Mouse (Mus musculus) CH12.LX (cell line): Measurements from ENCODE around the gene Gpx8. TPM values are rescaled to one million over a fixed set of nuclear protein-coding genes. Genes with fewer than 3 reads are reported as not detected.
A peak's percentile ranks its signal among the peaks of the same experiment; 100 is the strongest.

ENCODE experiments used
- DNase-seq: peaks from one replicate; pipeline ENCODE4 v3.0.0-alpha.2; 2013; ENCODE audit errors: extremely low read depth
- H3K27ac ChIP-seq: 2 replicates; pipeline ENCODE4 v1.5.1; 2012; ENCODE audit warnings: low read depth, mild to moderate bottlenecking, control low read depth, moderate library complexity; ENCODE audit not compliant: insufficient read depth
- H3K27me3 ChIP-seq: replicated peaks from 2 replicates; pipeline ENCODE3; 2012; ENCODE audit warnings: inconsistent platforms
- H3K36me3 ChIP-seq, 2 experiments: replicated peaks in 1 of 2; 2 replicates each; pipeline versions ENCODE3 to v1.6.1; 2012; ENCODE audit warnings: inconsistent platforms in 1 of 2, low read length in 1 of 2, mild to moderate bottlenecking in 1 of 2, mixed read lengths in 1 of 2, moderate library complexity in 1 of 2; ENCODE audit not compliant: control insufficient read depth in 1 of 2, insufficient read depth in 1 of 2
- H3K4me1 ChIP-seq, 2 experiments: 2 replicates each; pipeline ENCODE4 v1.6.1; 2012; ENCODE audit warnings: inconsistent platforms in 1 of 2, moderate library complexity in 1 of 2; ENCODE audit not compliant: insufficient read depth in 2 of 2, control insufficient read depth in 1 of 2
- H3K4me2 ChIP-seq: 2 replicates; pipeline ENCODE4 v1.6.1; 2012; ENCODE audit warnings: low read depth, mild to moderate bottlenecking, control low read depth; ENCODE audit not compliant: poor library complexity, insufficient read depth, severe bottlenecking
- H3K4me3 ChIP-seq, 3 experiments: fragments of 150-350 bp in 1 of 3; sonication (generic) in 1 of 3; replicated peaks in 1 of 3; 2 replicates each; pipeline versions ENCODE3 to v1.5.1; 2011 to 2012; ENCODE audit warnings: low read depth in 2 of 3, low read length in 2 of 3, mild to moderate bottlenecking in 2 of 3, moderate library complexity in 2 of 3, control low read depth in 1 of 3, improper control_type of control experiment in 1 of 3, inconsistent platforms in 1 of 3, mixed read lengths in 1 of 3; ENCODE audit not compliant: poor library complexity in 1 of 3
- H3K79me2 ChIP-seq: replicated peaks from 2 replicates; pipeline ENCODE4 v1.6.1; 2012; ENCODE audit warnings: mild to moderate bottlenecking, moderate library complexity; ENCODE audit not compliant: control insufficient read depth, poor library complexity, insufficient read depth, severe bottlenecking; ENCODE audit errors: extremely low read depth
- H3K9ac ChIP-seq: 2 replicates; pipeline ENCODE4 v1.6.1; 2012; ENCODE audit warnings: low read depth, mild to moderate bottlenecking, control low read depth, moderate library complexity; ENCODE audit not compliant: insufficient read depth
- H3K9me3 ChIP-seq: replicated peaks from 2 replicates; pipeline ENCODE3; 2012; ENCODE audit warnings: low read length, inconsistent platforms, mixed read lengths
- BHLHE40 ChIP-seq: IDR thresholded peaks from 2 replicates; pipeline ENCODE4 v1.6.1; 2011; ENCODE audit warnings: mild to moderate bottlenecking, low read depth, low read length, improper control_type of control experiment
- CHD1 ChIP-seq: IDR thresholded peaks from 2 replicates; pipeline ENCODE4 v1.6.1; 2012; ENCODE audit warnings: low read depth, low read length, improper control_type of control experiment, inconsistent platforms
- CTCF ChIP-seq, 2 experiments: IDR thresholded peaks in 1 of 2; conservative IDR thresholded peaks in 1 of 2; 2 replicates each; pipeline ENCODE4 v1.5.1; 2011 to 2012; ENCODE audit warnings: low read depth in 2 of 2, low read length in 2 of 2, improper control_type of control experiment in 1 of 2, inconsistent platforms in 1 of 2, mild to moderate bottlenecking in 1 of 2, moderate library complexity in 1 of 2
- ELF1 ChIP-seq: IDR thresholded peaks from 2 replicates; pipeline ENCODE4 v1.6.1; 2014; ENCODE audit warnings: low read depth, mild to moderate bottlenecking, inconsistent platforms, low read length, improper control_type of control experiment
- IRF4 ChIP-seq: IDR thresholded peaks from 2 replicates; pipeline ENCODE4 v1.6.1; 2014; ENCODE audit warnings: low read depth, mild to moderate bottlenecking, inconsistent platforms, low read length, improper control_type of control experiment
- JUND ChIP-seq: conservative IDR thresholded peaks from 2 replicates; pipeline ENCODE4 v1.6.1; 2011; ENCODE audit warnings: low read depth, low read length, improper control_type of control experiment
- KAT2A ChIP-seq: IDR thresholded peaks from 2 replicates; pipeline ENCODE4 v1.6.1; 2012; ENCODE audit warnings: low read length, improper control_type of control experiment, inconsistent platforms; ENCODE audit not compliant: insufficient replicate concordance
- MAFK ChIP-seq: IDR thresholded peaks from 2 replicates; pipeline ENCODE4 v1.6.1; 2011; ENCODE audit warnings: low read length, improper control_type of control experiment; ENCODE audit not compliant: insufficient replicate concordance
- MXI1 ChIP-seq: IDR thresholded peaks from 2 replicates; pipeline ENCODE4 v1.6.1; 2011; ENCODE audit warnings: mild to moderate bottlenecking, low read depth, low read length, improper control_type of control experiment
- NELFE ChIP-seq: IDR thresholded peaks from 2 replicates; pipeline ENCODE4 v1.6.1; 2011; ENCODE audit warnings: low read depth, low read length, improper control_type of control experiment
- NRF1 ChIP-seq: IDR thresholded peaks from 2 replicates; pipeline ENCODE4 v1.6.1; 2014; ENCODE audit warnings: low read depth, mild to moderate bottlenecking, inconsistent platforms, low read length, improper control_type of control experiment, moderate library complexity
- PAX5 ChIP-seq: IDR thresholded peaks from 2 replicates; pipeline ENCODE4 v1.6.1; 2012; ENCODE audit warnings: low read length, inconsistent platforms, mixed read lengths
- RAD21 ChIP-seq: IDR thresholded peaks from 2 replicates; pipeline ENCODE4 v1.6.1; 2011; ENCODE audit warnings: low read depth, mild to moderate bottlenecking, low read length, improper control_type of control experiment, moderate library complexity
- RCOR1 ChIP-seq: conservative IDR thresholded peaks from 2 replicates; pipeline ENCODE4 v1.6.1; 2012; ENCODE audit warnings: low read depth, mild to moderate bottlenecking, inconsistent platforms, low read length, improper control_type of control experiment
- SIN3A ChIP-seq: IDR thresholded peaks from 2 replicates; pipeline ENCODE4 v1.6.1; 2012; ENCODE audit warnings: low read length, improper control_type of control experiment, inconsistent platforms
- SMC3 ChIP-seq: IDR thresholded peaks from 2 replicates; pipeline ENCODE4 v1.6.1; 2011; ENCODE audit warnings: low read depth, low read length, improper control_type of control experiment
- TBP ChIP-seq: conservative IDR thresholded peaks from 2 replicates; pipeline ENCODE4 v1.6.1; 2011; ENCODE audit warnings: low read depth, low read length, improper control_type of control experiment
- TCF12 ChIP-seq: IDR thresholded peaks from 2 replicates; pipeline ENCODE4 v1.6.1; 2014; ENCODE audit warnings: low read depth, mild to moderate bottlenecking, inconsistent platforms, low read length, improper control_type of control experiment
- UBTF ChIP-seq: IDR thresholded peaks from 2 replicates; pipeline ENCODE4 v1.6.1; 2012; ENCODE audit warnings: low read depth, mild to moderate bottlenecking, inconsistent platforms, low read length, improper control_type of control experiment, moderate library complexity
- USF1 ChIP-seq: IDR thresholded peaks from 2 replicates; pipeline ENCODE4 v1.6.1; 2014; ENCODE audit warnings: low read depth, mild to moderate bottlenecking, inconsistent platforms, low read length, improper control_type of control experiment
- ZC3H11A ChIP-seq: IDR thresholded peaks from 2 replicates; pipeline ENCODE4 v1.6.1; 2012; ENCODE audit warnings: low read depth, mild to moderate bottlenecking, inconsistent platforms, low read length, improper control_type of control experiment
- ZNF384 ChIP-seq: IDR thresholded peaks from 2 replicates; pipeline ENCODE4 v1.6.1; 2012; ENCODE audit warnings: low read depth, low read length, improper control_type of control experiment, inconsistent platforms
- dilution Hi-C: fragments of 300-500 bp; cut with MboI; formaldehyde crosslinking; loops from 2 replicates; pipeline ENCODE4 v1.14.3; 2020; ENCODE audit warnings: low sequenced_read_pairs; ENCODE audit not compliant: extremely low pct_unique_long_range_greater_than_20kb, extremely low pct_ligation_motif_present
- in situ Hi-C: fragments of 300-500 bp; cut with MboI; formaldehyde crosslinking; loops from 3 replicates; pipeline ENCODE4 v1.14.3; 2019; ENCODE audit warnings: low sequenced_read_pairs, low pct_ligation_motif_present, low pct_unique_long_range_greater_than_20kb, mixed read lengths
- polyA plus RNA-seq: library from polyadenylated mRNA; unstranded; fragments of >175 nt; gene quantifications from 2 replicates; pipeline ENCODE4 v1.2.1, GENCODE M21; 2012; ENCODE audit warnings: low read depth; ENCODE audit not compliant: insufficient read length
- total RNA-seq, 2 experiments: library from RNA; depleted of rRNA; stranded (reverse); fragments of 300-350 nt in 1 of 2; fragments of >200 nt in 1 of 2; gene quantifications; 2 replicates each; pipeline ENCODE4 v1.2.3; 2012 to 2014

The Gpx8 gene
- total and polyA plus RNA-seq, 3 experiments: not detected

DNA sequence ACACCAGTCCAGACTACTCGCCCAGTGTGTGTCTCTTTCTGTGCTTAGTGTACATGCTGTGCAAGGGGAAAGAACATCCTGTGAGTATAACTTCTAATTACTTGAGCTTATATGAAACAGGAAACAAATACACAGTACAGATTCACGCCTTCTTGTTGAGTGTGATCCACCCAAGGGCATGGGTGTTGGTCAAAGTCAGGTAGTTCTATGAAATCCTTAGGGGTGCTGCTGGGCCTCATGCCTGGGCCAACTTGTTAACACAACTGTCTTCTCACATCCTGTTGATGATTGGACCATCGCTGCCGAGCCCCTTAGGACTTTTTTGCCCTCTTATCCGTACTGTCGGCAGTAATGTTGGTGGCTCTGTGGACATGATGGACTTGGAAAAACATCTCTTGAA is 15.5 kb upstream of the Gpx8 start:
- Histone ChIP-seq H3K9me3 (no peaks in the 10 kb centered on the region), H3K27ac (no peak overlapping the region), H3K9ac (no peak overlapping the region), H3K36me3 (no peaks in the 10 kb centered on the region), H3K79me2 (no peaks in the 10 kb centered on the region), H3K4me2 (no peak overlapping the region), H3K4me1 (peaks cover 0 to under 1% of the 10 kb centered on the region in 2 experiments; a peak in 1 of 4 replicates)
- in situ Hi-C loops: no loop called here
- DNase-seq: no peak
- dilution Hi-C loops: no loop called here
- no peak for TF ChIP-seq JUND
- no peak for TF ChIP-seq NELFE
- TF ChIP-seq USF1: no peak
- no peak for TF ChIP-seq UBTF
- TF ChIP-seq MAFK: no peak
- TF ChIP-seq ZNF384: no peak
- TF ChIP-seq PAX5: no peak
- TF ChIP-seq BHLHE40: no peak
- no peak for TF ChIP-seq CHD1
- no peak for TF ChIP-seq ZC3H11A
- no peak for TF ChIP-seq TBP
- TF ChIP-seq IRF4: no peak
- TF ChIP-seq MXI1: no peak
- TF ChIP-seq ELF1: no peak
- no peak for TF ChIP-seq NRF1
- TF ChIP-seq SIN3A: no peak
- TF ChIP-seq RAD21: no peak
- TF ChIP-seq CTCF (conservative IDR thresholded peaks at IDR 0.05 in 1 of 2, IDR thresholded peaks at IDR 0.05 in 1 of 2; ENCODE audit: low read depth in 2 of 2, low read length in 2 of 2): no peak
- TF ChIP-seq KAT2A: no peak
- TF ChIP-seq, all 38 proteins: peak for 0
- Histone ChIP-seq H3K27me3 (no peaks in the 10 kb centered on the region), H3K4me3 (no peak overlapping the region)

DNA sequence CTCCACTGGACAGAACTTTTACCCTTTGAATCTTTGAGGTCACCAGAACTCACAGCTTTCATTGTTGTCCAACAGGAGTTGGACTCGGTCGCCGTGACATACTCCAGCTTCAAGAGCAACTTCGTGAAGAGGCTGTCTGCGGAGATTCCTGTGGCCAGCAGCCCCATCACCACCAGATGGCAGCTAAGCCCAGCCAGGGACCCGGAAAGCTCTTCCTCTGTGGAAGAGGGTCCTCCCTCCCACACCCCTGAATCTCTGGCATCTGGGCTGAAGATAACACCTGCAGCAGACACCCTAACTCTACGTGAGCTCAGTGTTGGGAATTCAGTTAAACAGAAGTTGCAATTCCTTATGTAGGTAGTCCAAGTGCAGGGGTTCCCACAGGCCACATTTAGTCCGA is 9.6 kb upstream of the Gpx8 start:
- H3K4me2 ChIP-seq: no peak overlapping the region
- no peaks in the 10 kb centered on the region for H3K36me3 ChIP-seq
- in situ Hi-C loops (no loop called here), dilution Hi-C loops (no loop called here)
- H3K9me3 ChIP-seq: no peaks in the 10 kb centered on the region
- no peak for DNase-seq
- no peak overlapping the region for H3K4me3 ChIP-seq
- TF ChIP-seq RAD21 (peak; percentile 26), CTCF (conservative IDR thresholded peaks at IDR 0.05 in 1 of 2, IDR thresholded peaks at IDR 0.05 in 1 of 2; ENCODE audit: low read depth in 2 of 2, low read length in 2 of 2) (peak in 1 of 2 experiments; percentile 44; a peak in 2 of 4 replicates), KAT2A (no peak), TCF12 (no peak), TBP (no peak), USF1 (no peak), SMC3 (peak; percentile 53), RCOR1 (no peak)
- H3K27ac ChIP-seq: no peak overlapping the region
- H3K9ac ChIP-seq: no peak overlapping the region
- no peaks in the 10 kb centered on the region for H3K79me2 ChIP-seq
- peaks cover 0 to 3% of the 10 kb centered on the region in 2 experiments; a peak in 1 of 4 replicates for H3K4me1 ChIP-seq
- H3K27me3 ChIP-seq: no peaks in the 10 kb centered on the region
